Mouse (Mus musculus) ES-E14 (cell line): ENCODE results near the gene Rmdn2. TPM values are rescaled to one million over a fixed set of nuclear protein-coding genes. Genes with fewer than 3 reads are reported as not detected.

Experiments
- DNase-seq: peaks from one replicate; pipeline ENCODE4 v3.0.0-alpha.2; 2013; ENCODE audit warnings: low read depth, low spot score
- H3K27ac ChIP-seq: 2 replicates; pipeline ENCODE4 v1.5.1; 2012; ENCODE audit warnings: low read depth, mild to moderate bottlenecking, low read length, moderate library complexity, mixed read lengths; ENCODE audit not compliant: poor library complexity, insufficient read depth, severe bottlenecking
- H3K36me3 ChIP-seq: 2 replicates; pipeline ENCODE4 v1.6.1; 2012; ENCODE audit warnings: mild to moderate bottlenecking, low read length, moderate library complexity, mixed read lengths; ENCODE audit not compliant: control insufficient read depth, poor library complexity, insufficient read depth, severe bottlenecking
- H3K4me1 ChIP-seq, 2 experiments: fragments of 150-350 bp in 1 of 2; sonication (generic) in 1 of 2; 2 replicates each; pipeline ENCODE4 v1.6.1; 2012; ENCODE audit warnings: low read length in 2 of 2, mild to moderate bottlenecking in 1 of 2, mixed read lengths in 1 of 2; ENCODE audit not compliant: control insufficient read depth in 2 of 2, insufficient read depth in 2 of 2, poor library complexity in 1 of 2
- H3K4me3 ChIP-seq, 2 experiments: fragments of 150-350 bp in 1 of 2; sonication (generic) in 1 of 2; 2 replicates each; pipeline ENCODE4 v1.5.1; 2012; ENCODE audit warnings: low read length in 2 of 2, low read depth in 1 of 2, mild to moderate bottlenecking in 1 of 2, mixed read lengths in 1 of 2; ENCODE audit not compliant: insufficient read depth in 1 of 2, poor library complexity in 1 of 2, severe bottlenecking in 1 of 2
- H3K9ac ChIP-seq: 2 replicates; pipeline ENCODE4 v1.6.1; 2012; ENCODE audit warnings: low read depth, mild to moderate bottlenecking, low read length, mixed read lengths; ENCODE audit not compliant: poor library complexity, insufficient read depth, severe bottlenecking
- H3K9me3 ChIP-seq: fragments of 150-350 bp; sonication (generic); 2 replicates; pipeline ENCODE4 v1.6.1; 2012; ENCODE audit warnings: low read depth, mild to moderate bottlenecking, low read length; ENCODE audit not compliant: control insufficient read depth, insufficient read depth
- CHD2 ChIP-seq: IDR thresholded peaks from 2 replicates; pipeline ENCODE4 v1.6.1; 2014; ENCODE audit warnings: mild to moderate bottlenecking, low read depth, low read length, inconsistent platforms
- HCFC1 ChIP-seq: IDR thresholded peaks from 2 replicates; pipeline ENCODE4 v1.6.1; 2012; ENCODE audit warnings: low read length, inconsistent platforms, borderline replicate concordance; ENCODE audit not compliant: insufficient read depth
- MAFK ChIP-seq: IDR thresholded peaks from 2 replicates; pipeline ENCODE4 v1.6.1; 2014; ENCODE audit warnings: mild to moderate bottlenecking, low read depth, low read length, inconsistent platforms; ENCODE audit not compliant: insufficient read depth
- ZC3H11A ChIP-seq: IDR thresholded peaks from 2 replicates; pipeline ENCODE4 v1.6.1; 2012; ENCODE audit warnings: low read depth, mild to moderate bottlenecking, inconsistent platforms, low read length, borderline replicate concordance
- ZNF384 ChIP-seq: IDR thresholded peaks from 2 replicates; pipeline ENCODE4 v1.6.1; 2012; ENCODE audit warnings: low read depth, low read length, inconsistent platforms
- in situ Hi-C, 2 experiments: fragments of 600-800 bp; cut with MboI; formaldehyde crosslinking; loops; one replicate each; pipeline ENCODE4 v1.15.1; 2025; ENCODE audit warnings: low sequenced_read_pairs in 2 of 2, inconsistent platforms in 1 of 2; ENCODE audit not compliant: unreplicated experiment in 2 of 2
- total RNA-seq: library from RNA; depleted of rRNA; stranded (reverse); fragments of 300-350 nt; gene quantifications from 2 replicates; pipeline ENCODE4 v1.2.3, GENCODE M21; 2012

Gene Rmdn2
- total RNA-seq, 1 experiment: 11.3 TPM

DNA sequence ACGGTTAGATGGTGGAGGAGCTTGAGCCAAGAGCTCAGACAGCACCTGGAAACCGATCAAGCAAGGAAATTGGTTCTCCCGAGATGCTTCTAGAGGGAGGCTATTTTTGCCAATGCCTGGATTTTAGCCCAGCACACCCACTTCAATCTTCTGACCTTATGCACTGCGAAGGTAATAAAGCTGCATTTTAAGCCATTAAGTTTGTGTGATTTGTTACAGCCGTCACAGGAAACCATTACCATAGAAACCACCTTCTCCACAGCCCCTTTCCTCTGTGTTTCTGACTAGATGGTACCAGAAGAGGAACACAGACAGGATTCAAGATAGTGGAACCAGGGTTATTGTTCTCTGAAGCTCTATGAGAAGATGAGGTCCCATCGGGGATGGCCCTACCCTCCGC, 33.3 kb upstream of the Rmdn2 start:
- H3K9ac ChIP-seq: no peak overlapping the region
- H3K4me3 ChIP-seq: no peak overlapping the region
- in situ Hi-C loops: loop anchor here in 1 of 2 experiments (10.0 kb wide), 1 partner anchor 464 kb away; no protein-coding TSS in a partner anchor
- no peak for TF ChIP-seq HCFC1
- TF ChIP-seq ZC3H11A: no peak
- TF ChIP-seq MAFK: no peak
- TF ChIP-seq CHD2: no peak
- TF ChIP-seq ZNF384: no peak
- no peaks in the 10 kb centered on the region for H3K9me3 ChIP-seq
- no peaks in the 10 kb centered on the region for H3K4me1 ChIP-seq
- no peak overlapping the region for H3K27ac ChIP-seq
- no peak for DNase-seq
- no peaks in the 10 kb centered on the region for H3K36me3 ChIP-seq

DNA sequence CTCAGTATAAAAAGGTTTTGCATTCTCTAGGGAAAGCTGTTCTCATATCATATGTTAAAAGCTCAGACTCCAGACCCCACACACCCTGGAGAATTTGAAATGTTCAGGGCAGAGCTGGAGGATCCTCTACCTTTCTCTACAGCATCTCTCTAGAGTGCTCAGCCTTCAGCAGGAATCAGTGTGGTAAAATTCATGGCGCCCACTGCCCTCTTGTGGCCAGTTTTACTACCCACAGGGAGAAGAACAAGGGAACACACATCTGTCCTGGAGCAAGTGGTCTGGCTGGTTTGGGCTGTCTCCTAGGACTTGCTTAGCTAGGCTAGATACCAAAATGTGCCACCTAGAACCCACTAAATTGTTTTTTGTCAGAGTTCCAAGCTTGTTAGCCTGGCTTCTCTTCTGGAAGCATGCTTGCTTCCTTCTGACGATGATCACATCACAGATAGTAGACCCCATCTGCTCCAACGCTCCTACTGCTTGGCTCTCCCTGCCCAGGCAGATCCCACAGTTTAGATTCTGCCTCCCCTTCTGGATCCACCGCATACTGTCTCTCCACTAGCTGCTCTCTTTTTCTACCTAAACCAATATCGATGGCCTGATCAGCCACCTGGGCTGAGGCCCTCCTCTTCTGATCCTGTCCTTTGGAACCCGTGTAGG, 31.3 kb upstream of the Rmdn2 start:
- H3K9me3 ChIP-seq: no peaks in the 10 kb centered on the region
- no peak overlapping the region for H3K9ac ChIP-seq
- H3K36me3 ChIP-seq: no peaks in the 10 kb centered on the region
- H3K4me3 ChIP-seq: no peak overlapping the region
- no peak overlapping the region for H3K27ac ChIP-seq
- DNase-seq: peak; percentile 77
- in situ Hi-C loops: loop anchor here in 1 of 2 experiments (5.0 kb wide), 1 partner anchor 473 kb away; no protein-coding TSS in a partner anchor
- no peaks in the 10 kb centered on the region for H3K4me1 ChIP-seq
- TF ChIP-seq MAFK: no peak
- TF ChIP-seq CHD2: no peak
- peak; percentile 99 for TF ChIP-seq ZC3H11A

DNA sequence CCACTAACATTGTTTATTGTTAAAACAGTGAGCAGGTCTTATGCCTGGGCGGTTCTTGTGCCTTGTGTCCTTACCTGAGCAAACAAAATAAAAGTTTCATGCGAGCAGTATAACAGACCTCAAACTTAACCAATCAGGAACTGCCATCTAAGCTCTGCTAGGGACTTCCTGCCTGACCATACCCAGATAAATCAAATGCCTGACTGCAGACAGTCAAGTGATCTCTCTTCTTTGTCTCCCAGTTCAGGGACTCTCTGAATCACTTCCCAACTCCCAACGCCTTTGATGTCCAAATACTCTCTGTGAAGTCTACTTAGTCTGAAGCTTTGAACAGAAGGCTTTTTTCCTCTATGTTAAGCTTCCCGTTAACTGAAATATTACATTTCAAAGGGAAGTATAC, 28.2 kb upstream of the Rmdn2 start:
- Histone ChIP-seq H3K4me1 (no peaks in the 10 kb centered on the region), H3K9me3 (no peaks in the 10 kb centered on the region), H3K36me3 (no peaks in the 10 kb centered on the region), H3K9ac (no peak overlapping the region), H3K27ac (no peak overlapping the region), H3K4me3 (no peak overlapping the region)
- no peak for TF ChIP-seq CHD2
- TF ChIP-seq ZNF384: no peak
- TF ChIP-seq HCFC1: no peak
- DNase-seq: no peak
- in situ Hi-C loops: loop anchor here in 1 of 2 experiments (5.0 kb wide), 1 partner anchor 476 kb away; no protein-coding TSS in a partner anchor

DNA sequence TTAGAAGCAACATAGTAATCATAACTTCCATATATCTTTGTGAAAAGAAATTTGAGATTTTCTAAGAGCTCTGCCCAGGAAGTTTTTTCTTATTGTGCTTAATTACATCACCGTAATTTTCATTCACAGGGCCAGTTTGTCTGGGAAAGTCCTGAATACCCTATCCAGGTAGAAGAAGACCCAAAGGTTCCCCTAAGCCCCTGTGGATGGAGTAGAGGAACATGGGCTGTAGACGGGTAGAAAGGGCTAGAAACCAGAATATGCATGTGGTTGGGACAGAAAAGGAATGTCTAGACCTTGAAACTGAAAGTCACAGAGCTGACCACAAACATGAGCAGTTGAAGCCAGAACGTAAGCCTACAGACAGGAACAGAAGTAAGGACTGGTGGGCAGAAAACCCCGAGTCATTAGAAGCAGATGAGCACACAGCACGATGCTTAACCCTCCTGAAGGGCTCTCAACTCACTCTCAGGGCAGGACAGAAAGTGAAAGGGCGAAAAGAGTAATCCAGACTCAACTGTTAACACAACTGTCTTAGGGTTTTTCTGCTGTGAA, 27.3 kb upstream of the Rmdn2 start:
- Histone ChIP-seq H3K9me3 (no peaks in the 10 kb centered on the region), H3K36me3 (no peaks in the 10 kb centered on the region), H3K4me3 (no peak overlapping the region), H3K27ac (no peak overlapping the region), H3K9ac (no peak overlapping the region), H3K4me1 (no peaks in the 10 kb centered on the region)
- DNase-seq: no peak
- in situ Hi-C loops: loop anchor here in 1 of 2 experiments (5.0 kb wide), 1 partner anchor 477 kb away; no protein-coding TSS in a partner anchor
- TF ChIP-seq CHD2 (no peak), HCFC1 (no peak), MAFK (no peak), ZNF384 (no peak), ZC3H11A (no peak)

DNA sequence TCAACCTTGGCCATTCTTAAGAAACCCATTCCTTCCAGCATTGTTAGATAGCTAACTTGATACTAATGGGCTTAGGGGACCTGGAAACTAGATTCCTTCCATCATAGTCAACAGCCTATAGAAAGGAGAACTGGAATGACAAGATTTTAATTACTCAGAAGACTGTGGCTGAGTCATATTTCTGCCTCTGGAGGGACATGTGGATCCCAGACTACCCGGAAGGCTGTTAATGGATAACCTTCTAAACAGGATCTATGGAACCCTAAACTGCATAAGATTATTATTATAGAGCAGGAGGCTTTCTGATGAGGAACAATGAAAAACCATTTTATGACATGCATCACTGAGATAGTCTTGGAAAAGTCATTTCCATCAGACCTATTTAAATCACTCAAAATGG, 21.8 kb upstream of the Rmdn2 start:
- no peak overlapping the region for H3K4me3 ChIP-seq
- in situ Hi-C loops: no loop called here
- H3K9me3 ChIP-seq: no peaks in the 10 kb centered on the region
- TF ChIP-seq ZC3H11A: no peak
- no peak for TF ChIP-seq CHD2
- no peak for TF ChIP-seq ZNF384
- no peak overlapping the region for H3K9ac ChIP-seq
- H3K4me1 ChIP-seq: no peaks in the 10 kb centered on the region
- DNase-seq: no peak
- no peaks in the 10 kb centered on the region for H3K36me3 ChIP-seq
- H3K27ac ChIP-seq: no peak overlapping the region
